Mouse (Mus musculus): Measurements from ENCODE around the gene Sbsn.

- no peak for TF ChIP-seq CTCF (IDR thresholded peaks at IDR 0.05; ENCODE audit: low read depth, low read length)
- no peak for TF ChIP-seq EP300 (IDR thresholded peaks at IDR 0.05; ENCODE audit: insufficient read depth, low read depth, low read length)
- no peak for TF ChIP-seq POLR2A (IDR thresholded peaks at IDR 0.05; ENCODE audit: insufficient read depth, low read length)
Observed at GRCm38 (mm10) chr7:30800653-30801052, 49.4 kb downstream of the Sbsn start.
